Mouse (Mus musculus) adrenal gland, postnatal 0 days (tissue): Measurements from ENCODE around the gene Trpv2. TPM values are rescaled to one million over a fixed set of nuclear protein-coding genes. Genes with fewer than 3 reads are reported as not detected.

ENCODE experiments used
- polyA plus RNA-seq: library from polyadenylated mRNA; unstranded; fragments of >200 nt; fragmentation: Nextera tagmentation; extraction: Ambion mirVana; gene quantifications from 2 replicates; pipeline ENCODE4 v1.2.1, GENCODE M21; 2015

Trpv2 gene
- 4.6 and 7.4 TPM in 2 replicates for polyA plus RNA-seq

DNA sequence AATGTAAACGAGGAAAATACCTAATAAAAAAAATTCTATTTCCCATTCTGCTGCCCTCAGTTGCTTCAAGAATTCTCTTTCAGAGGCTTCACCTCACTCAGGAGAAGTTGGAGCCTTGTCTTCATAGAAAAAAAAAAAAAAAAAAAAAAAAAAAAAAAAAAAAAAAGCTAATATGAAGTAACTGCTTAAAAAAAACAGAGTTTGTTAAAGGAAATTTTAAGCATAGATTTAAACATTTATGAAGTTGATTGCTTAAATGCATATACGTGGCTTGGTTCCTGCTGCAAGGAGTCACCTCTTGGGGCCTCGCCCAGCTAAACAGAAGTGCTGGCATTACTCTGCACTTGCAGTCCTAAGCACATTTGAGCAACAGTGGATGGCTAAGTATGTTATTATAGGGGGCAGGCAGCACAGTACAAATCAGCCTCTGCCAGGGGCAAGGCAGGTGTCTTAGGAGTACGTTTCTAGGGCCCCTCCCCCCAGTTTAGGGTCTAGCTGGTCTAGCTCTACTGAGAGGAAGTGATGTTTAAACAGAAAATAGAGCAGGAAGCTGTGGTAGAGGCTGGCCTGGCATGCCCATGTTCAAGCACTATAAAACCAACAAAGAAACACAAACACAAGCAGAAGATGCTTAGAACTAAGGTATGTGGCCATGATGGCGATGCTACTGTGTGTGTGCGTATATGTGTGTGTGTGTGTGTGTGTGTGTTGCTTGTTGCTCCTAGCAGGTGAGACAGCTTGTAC is at the start of gene Trpv2:
Gene Trpv2, plus strand, starts transcription at position 528 of the 744 bp plus-strand sequence.

DNA sequence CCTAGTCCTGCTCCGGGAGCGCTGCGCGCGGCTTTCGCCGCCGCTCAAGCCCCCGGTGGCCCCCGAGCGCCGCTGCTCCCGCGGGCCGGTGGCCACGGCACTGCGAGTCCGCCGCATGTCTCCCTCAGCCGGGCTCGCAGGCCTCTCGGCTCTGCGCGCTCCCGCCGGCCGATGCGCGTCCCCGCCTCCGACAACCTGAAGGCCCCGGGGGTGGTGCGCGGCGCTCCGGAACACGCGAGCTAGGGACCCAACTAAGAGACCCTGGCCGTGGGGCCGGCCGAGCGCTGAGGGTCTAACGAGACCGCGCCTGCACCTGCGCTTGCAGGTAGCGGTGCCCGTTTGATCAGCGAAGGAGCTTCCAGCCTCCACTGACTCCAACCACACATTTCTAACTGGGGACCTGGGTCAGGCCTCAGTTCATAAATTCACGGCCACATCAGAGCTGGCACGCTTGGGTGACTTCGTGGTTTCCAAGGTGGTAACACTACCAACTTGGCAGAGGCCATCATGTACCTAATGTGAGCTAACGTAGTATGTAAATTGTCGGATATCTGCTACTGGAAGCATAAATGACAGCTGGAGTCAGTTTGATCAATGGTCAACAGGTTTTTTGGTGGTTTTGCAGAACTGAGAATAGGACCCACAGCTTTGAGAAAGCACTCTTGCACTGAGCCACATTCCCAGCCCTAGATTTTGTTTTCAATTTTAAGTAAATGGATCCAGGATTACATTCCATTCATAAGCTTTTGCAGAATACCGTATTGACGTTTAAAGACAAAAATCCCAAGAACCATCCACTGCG is 35.0 kb upstream of the Trpv2 start, which contains the start of gene Cenpv:
Gene Cenpv, minus strand, starts transcription at position 173 of the 802 bp plus-strand sequence.

DNA sequence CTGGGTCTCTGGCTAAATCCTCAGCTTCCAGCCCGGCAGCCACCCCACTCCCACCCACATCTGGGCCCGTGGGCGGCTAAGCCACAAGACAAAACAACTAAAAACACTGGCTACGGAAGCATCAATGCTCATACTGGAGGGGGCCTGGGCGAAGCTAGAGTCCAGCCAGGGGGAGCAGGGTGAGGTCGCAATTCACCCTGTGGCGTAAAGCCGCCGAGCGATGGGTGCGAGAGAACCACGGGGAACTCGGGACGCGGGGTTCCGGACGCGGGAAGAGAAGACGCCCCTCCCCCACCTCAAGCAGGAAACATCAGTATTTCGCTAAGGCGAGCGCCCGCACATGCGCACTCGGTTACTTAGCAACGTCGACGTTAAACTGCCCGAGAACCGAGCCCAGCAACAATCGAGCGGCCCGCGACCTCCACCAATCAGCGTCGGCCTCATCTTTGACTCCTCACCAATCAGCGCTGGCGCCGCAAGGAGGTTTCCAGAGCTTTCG is 23.5 kb upstream of the Trpv2 start, which contains the start of gene Ubb:
Gene Ubb, plus strand, starts transcription at position 445 of the 499 bp plus-strand sequence.

DNA sequence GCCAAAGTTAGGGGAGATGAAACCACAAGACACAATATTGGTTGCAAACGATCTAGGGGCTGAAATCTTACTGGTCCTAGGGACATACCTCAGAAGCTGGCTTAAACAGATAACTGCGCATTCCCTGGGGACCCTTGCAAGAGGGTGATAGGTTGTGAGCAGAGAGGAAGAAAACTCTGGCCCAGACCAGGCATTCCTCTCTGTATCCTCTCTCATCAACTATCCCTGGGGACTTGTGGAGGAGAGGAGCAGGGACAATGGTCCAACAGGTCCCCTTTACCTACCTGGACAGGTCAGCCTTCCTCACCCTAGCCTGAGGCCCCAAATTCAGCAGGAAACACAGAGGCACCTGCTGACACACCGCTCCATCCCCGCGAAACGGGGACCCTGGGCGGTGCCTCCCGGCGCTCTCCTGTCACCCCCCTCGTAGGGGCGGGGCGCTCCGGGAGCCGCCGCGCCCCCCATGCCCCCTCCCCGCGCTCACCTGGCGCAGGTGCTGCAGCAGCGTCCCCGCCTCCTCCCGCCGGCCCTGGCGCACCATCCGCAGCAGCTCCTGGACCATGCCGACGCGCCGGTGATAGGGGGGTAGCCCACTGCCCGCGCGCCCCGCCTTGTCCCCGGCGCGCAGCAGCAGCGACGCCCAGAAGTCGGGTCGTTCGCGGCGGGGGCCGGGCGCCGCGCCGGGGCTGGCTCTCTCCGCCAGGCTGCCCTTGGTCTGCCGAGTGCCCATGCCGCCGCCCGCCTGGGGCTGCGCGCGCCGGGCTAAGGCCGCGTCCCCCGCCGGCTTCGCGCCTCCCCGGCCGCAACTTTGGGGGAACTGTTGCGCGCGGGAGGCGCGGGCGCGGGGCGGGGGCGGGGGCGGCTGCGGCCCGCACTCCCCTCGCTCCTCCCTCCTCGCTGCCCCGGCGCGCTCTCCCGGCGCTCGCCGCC is 73.6 kb downstream of the Trpv2 start, which contains the start of gene Lrrc75a:
Gene Lrrc75a, minus strand, starts transcription at position 863 of the 930 bp plus-strand sequence.

DNA sequence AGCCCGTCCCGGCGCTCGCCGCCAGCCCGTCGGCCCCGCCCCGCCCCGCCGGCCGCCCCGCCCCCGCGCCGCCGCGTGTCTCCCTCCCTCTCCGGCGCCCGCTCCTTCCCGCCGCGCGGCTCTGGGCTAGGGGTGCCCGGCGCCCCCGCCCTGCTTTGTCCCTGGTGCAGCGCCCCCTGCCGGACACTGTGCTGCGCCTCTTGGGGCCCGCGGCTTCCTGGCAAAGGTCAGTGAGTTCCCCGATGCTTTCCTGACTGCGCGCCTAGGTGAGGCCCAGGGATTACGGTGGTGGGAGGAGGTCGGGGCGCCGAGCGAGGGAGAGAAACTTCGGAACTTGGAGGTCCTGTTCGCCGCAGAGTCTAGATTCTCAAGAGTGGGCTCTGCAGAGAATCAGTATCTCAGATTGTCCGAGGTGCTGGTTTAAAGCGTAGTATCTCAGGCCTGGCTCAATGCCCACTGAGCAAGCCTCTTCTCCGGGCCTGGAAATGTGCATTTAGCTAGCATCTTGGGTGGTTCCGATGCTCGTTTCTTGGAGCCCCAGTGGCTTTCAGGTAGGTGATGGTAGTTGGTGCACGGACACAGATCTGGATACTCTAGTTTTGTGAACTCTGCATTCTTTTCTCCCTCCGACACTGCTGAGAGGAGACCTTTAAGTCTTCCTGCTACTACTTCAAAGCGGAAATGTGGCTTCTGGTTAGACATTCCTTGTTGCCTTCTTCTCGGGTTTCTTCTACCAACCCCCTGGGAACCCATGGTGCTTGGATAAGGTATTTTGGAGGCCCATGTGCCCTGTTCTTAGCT is 74.5 kb downstream of the Trpv2 start, which contains the start of gene Mmgt2:
Gene Mmgt2, plus strand, starts transcription at position 74 of the 801 bp plus-strand sequence.

Other genes starting within 250 kb of the Trpv2 start
- gene Pigl, start 116.0 kb upstream of the Trpv2 start, polyA plus RNA-seq, result 4.5 and 7.2 TPM in 2 replicates
- 81.6 and 119 TPM in 2 replicates for gene Ncor1, start 115.9 kb upstream of the Trpv2 start, polyA plus RNA-seq
- gene Cenpv, start 35.2 kb upstream of the Trpv2 start, polyA plus RNA-seq, result 34.5 and 40.8 TPM in 2 replicates
- 3,210 and 3,227 TPM in 2 replicates for gene Ubb, start 23.3 kb upstream of the Trpv2 start, polyA plus RNA-seq
- gene Lrrc75a, start 74.0 kb downstream of the Trpv2 start, polyA plus RNA-seq, result 21.6 and 33.8 TPM in 2 replicates
- gene Mmgt2, start 74.2 kb downstream of the Trpv2 start, polyA plus RNA-seq, result 52.9 and 78.6 TPM in 2 replicates
- 5.1 and 5.4 TPM in 2 replicates for gene Zfp287, start 157.4 kb downstream of the Trpv2 start, polyA plus RNA-seq
- not detected in 2 replicates for gene Gm10428, start 178.6 kb downstream of the Trpv2 start, polyA plus RNA-seq
- gene Zfp286, start 215.0 kb downstream of the Trpv2 start, polyA plus RNA-seq, result 10.7 and 15.0 TPM in 2 replicates
- 6.3 and 6.9 TPM in 2 replicates for gene Trim16, start 245.7 kb downstream of the Trpv2 start, polyA plus RNA-seq